Mouse (Mus musculus) left cerebral cortex, postnatal 25 days (tissue): ENCODE data around the gene Apba2. TPM values are rescaled to one million over a fixed set of nuclear protein-coding genes. Genes with fewer than 3 reads are reported as not detected.

Experiments used
- DNase-seq, 2 experiments: peaks; one replicate each; pipeline ENCODE4 v3.0.0; 2022; ENCODE audit warnings: low spot score in 2 of 2, mixed read lengths in 1 of 2
- intact Hi-C: fragments of 180-260 bp; cut with DNase I; formaldehyde crosslinking; loops from one replicate; pipeline ENCODE4 v1.15.1; 2025
- total RNA-seq, 2 experiments: library from RNA; stranded (reverse); gene quantifications; 2 replicates each; pipeline ENCODE4 v1.2.3; 2021

Gene Apba2
- total RNA-seq, 2 experiments from 2014 or later = 246 to 248 TPM

GRCm38 (mm10) chr7:64752133-64752532, 250.6 kb downstream of the Apba2 start:
- DNase-seq = peak; percentile 57 to 90
- intact Hi-C loops = no loop called here

GRCm38 (mm10) chr7:64753678-64754077, 252.2 kb downstream of the Apba2 start:
- intact Hi-C loops = no loop called here
- no peak for DNase-seq

DNA sequence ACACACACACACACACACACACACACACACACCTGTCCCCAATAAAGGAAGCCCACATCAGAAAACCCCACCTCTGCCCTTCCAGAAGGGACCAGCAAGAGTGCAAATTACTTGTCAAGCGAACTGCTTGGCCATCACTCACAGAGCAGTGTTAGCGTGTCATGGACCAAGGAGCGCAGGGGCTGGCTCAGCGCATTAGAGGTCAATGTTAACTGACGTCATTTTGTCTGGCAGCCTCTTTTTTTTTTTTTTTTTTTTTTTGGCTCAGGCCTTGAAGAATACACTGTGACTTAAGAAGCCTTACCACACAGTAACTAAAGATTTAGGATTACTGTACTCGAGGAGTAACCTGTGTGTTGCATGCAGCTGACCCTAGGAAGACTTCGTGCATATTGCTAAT, 252.7 kb downstream of the Apba2 start:
- no peak for DNase-seq
- intact Hi-C loops = no loop called here

- DNase-seq = no peak
- intact Hi-C loops = no loop called here
Observed at GRCm38 (mm10) chr7:64755141-64755540, 253.6 kb downstream of the Apba2 start.

- intact Hi-C loops = no loop called here
Observed at GRCm38 (mm10) chr7:64765595-64765994, 264.1 kb downstream of the Apba2 start.

GRCm38 (mm10) chr7:64769768-64770167, 268.3 kb downstream of the Apba2 start:
- intact Hi-C loops = no loop called here
- no peak for DNase-seq

More at GRCm38 (mm10) chr7:64765595-64765994, 264.1 kb downstream of the Apba2 start:
- DNase-seq = peak in 1 of 2 experiments; percentile 58

- no peak for DNase-seq
- intact Hi-C loops = no loop called here
Observed at GRCm38 (mm10) chr7:64770779-64771390, 269.4 kb downstream of the Apba2 start.

- intact Hi-C loops = no loop called here
Observed at GRCm38 (mm10) chr7:64773465-64773864, 272.0 kb downstream of the Apba2 start.

DNA sequence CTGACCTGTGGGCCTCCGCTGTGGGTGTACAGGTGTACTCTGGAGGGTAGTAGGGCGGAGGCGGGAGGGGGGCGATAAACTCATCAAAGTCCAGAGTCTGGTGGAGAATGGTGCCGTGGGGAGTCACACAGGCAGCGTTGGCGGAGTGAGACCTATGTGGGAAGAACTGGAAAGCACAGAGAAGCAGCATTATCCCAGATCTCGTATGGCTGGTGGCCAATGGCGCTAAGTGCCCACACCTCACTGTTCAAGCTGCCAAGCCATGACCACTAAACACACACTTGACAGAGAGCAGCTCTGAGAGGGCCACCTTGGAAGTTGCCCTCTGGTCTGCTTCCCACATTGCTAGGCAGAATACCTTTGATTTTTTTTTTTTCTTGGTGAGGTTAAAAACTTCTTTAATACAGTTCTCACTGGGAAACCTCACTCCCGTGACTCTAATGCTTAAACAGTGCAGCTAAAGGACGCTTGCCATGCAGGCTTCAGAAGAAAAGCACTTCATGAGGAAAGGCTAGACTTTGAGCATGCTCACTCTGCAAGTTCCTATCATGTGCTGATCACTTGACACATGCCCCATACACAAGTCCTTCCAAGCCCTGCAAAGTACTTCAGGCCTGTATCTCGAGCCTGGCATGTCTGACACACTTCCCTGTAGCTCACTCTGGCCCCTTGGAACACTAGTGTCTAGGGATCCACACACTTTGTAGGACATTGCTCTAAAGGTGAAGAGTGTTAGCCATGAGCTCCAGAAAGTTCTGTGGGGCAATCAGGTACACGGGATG, 275.4 kb downstream of the Apba2 start:
- intact Hi-C loops = loop anchor here (5.0 kb wide), 2 partner anchors 140 to 155 kb away; no protein-coding TSS in a partner anchor
- DNase-seq = peak in 1 of 2 experiments; percentile 86

More at GRCm38 (mm10) chr7:64773465-64773864, 272.0 kb downstream of the Apba2 start:
- DNase-seq = no peak

DNA sequence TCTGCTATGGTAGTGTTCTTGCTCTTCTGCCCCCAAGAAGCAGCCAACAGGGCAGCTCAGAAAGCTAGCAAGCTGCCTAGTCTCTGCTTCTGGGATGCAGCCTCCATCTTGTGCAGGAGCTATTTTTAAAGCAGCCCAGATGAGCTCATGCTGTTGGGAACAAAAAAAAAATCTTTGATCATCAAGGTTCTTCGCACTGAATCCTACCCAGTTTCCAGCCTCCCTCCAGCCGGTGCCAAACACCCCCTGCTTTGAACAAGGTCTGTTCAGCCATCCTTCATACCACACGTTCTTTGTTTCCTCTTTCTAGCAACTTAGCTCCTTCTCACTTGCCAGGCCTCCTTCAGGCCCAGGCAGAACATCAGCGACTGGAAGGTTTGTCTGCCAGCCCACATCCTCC, 278.0 kb downstream of the Apba2 start:
- intact Hi-C loops = loop anchor here (2.0 to 5.0 kb wide), 5 partner anchors 29 to 153 kb away; partner anchors contain the start of gene Nsmce3
- DNase-seq = peak; percentile 75 to 93

GRCm38 (mm10) chr7:64785040-64785439, 283.5 kb downstream of the Apba2 start:
- DNase-seq = no peak
- intact Hi-C loops = no loop called here

- intact Hi-C loops = no loop called here
- no peak for DNase-seq
Observed at GRCm38 (mm10) chr7:64791145-64791544, 289.6 kb downstream of the Apba2 start.

DNA sequence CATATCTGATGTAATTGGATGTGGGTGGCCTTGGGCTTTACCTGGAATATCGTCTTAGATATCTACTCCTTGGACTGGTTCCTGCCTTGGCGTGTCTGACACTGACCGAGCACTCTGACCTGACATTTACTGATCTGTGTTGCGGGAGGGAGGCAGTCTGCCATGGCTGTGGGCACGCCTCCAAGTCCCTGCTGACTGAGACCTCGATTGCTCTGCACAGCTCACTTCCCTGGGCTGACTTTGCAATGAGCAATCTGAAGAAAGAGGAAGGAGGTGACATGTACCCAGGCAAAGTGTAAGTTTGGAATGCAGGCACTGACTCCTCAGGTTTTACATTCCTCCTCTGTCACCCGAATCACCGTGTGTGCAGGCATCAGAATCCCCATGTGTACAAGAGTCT, 290.5 kb downstream of the Apba2 start:
- intact Hi-C loops = no loop called here
- DNase-seq = no peak

- no peak for DNase-seq
- intact Hi-C loops = no loop called here
Observed at GRCm38 (mm10) chr7:64795554-64795953, 294.0 kb downstream of the Apba2 start.

Other genes with a start within 250 kb of the Apba2 start
- 10 to 100 TPM; 17.2 to 19.2 TPM for gene Mtmr10, start 214.1 kb upstream of the Apba2 start, total RNA-seq
- 1 to 10 TPM; 9.4 to 10.0 TPM for gene Fan1, start 127.6 kb upstream of the Apba2 start, total RNA-seq
- gene Mphosph10, start 109.4 kb upstream of the Apba2 start, total RNA-seq = 10 to 100 TPM; 17.7 to 18.2 TPM
- 10 to 100 TPM; 47.3 to 47.4 TPM for gene Mcee, start 109.1 kb upstream of the Apba2 start, total RNA-seq